Mouse (Mus musculus) bone marrow macrophage, adult 2 months (primary cell): Measurements from ENCODE around the gene Spsb4.

Experiments
- CTCF ChIP-seq: IDR thresholded peaks from 2 replicates; pipeline ENCODE4 v1.5.1; 2012; ENCODE audit warnings: low read depth, mild to moderate bottlenecking, low read length, moderate library complexity
- POLR2A ChIP-seq: IDR thresholded peaks from 2 replicates; pipeline ENCODE4 v1.6.1; 2012; ENCODE audit warnings: mild to moderate bottlenecking, low read depth, low read length, borderline replicate concordance

DNA sequence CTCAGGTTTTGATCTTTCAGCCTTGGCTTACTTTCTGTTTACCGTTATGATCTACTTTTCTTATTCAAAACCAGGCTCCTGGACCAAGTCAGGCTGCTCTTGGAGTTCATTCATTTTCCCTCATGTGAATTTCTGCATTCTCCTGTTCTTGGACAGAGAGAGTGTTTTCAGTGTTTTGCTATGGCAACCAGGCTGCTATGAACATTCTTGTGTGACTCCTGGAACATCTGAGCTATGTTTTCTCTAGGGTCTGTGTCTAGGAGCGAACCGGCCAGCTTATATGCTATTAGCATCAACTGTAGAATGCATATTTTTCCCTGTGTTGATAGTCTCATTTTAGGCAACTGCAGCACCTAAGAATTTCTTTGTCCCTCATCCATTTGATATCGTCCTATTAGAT, 47.2 kb upstream of the Spsb4 start:
- TF ChIP-seq POLR2A (no peak), CTCF (no peak)
